Mouse (Mus musculus) adrenal gland (tissue): ENCODE data around the gene 1300017J02Rik.

Experiments
- intact Hi-C: fragments of 180-260 bp; cut with DNase I; formaldehyde crosslinking; loops from one replicate; pipeline ENCODE4 v1.15.1; 2025

1300017J02Rik gene

GRCm38 (mm10) chr9:103274819-103275218, 30.1 kb downstream of the 1300017J02Rik start:
- intact Hi-C loops, result no loop called here

DNA sequence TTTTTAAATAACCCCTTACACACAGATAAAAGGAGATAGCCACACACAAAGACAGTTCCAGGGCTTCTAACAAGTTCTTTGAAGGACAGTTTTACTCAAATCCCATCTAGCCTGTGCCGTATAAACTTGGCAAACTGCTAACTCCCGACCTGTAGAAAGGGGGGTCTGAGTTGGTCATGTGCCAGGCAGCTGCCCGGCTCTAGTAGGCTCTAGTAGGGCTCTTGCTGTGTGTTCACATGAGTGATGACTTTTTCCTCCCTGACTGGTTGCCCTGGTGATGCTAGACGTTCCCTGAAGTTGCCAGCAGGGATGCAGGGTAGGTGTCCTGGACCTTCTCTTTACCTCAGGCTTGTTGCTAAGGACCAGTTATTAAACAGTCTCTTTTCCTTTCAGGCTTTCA, 33.8 kb downstream of the 1300017J02Rik start:
- intact Hi-C loops, result no loop called here

- intact Hi-C loops, result no loop called here
Observed at GRCm38 (mm10) chr9:103265778-103266177, 39.1 kb downstream of the 1300017J02Rik start.

DNA sequence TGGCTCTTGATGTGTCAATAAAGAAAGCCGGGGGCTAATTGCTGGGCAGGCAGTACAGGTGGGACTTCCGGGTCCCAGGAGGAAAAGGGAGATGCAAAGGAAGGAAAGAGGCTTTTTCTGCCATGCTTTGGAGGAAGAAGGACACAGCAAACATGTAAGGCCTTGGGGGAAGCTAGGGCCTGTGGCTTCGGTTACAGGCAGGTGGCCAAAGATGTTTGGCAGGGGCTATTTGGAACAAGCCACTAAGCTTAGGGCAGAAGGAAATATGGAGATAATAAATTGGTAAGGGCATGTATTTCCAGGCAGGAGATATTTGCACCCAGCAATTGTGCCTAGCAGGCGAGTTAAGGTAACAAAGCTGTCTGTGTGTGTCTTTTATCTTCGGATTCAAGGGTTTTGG, 52.0 kb downstream of the 1300017J02Rik start:
- intact Hi-C loops, result no loop called here

GRCm38 (mm10) chr9:103248618-103249017, 56.3 kb downstream of the 1300017J02Rik start:
- intact Hi-C loops, result no loop called here

DNA sequence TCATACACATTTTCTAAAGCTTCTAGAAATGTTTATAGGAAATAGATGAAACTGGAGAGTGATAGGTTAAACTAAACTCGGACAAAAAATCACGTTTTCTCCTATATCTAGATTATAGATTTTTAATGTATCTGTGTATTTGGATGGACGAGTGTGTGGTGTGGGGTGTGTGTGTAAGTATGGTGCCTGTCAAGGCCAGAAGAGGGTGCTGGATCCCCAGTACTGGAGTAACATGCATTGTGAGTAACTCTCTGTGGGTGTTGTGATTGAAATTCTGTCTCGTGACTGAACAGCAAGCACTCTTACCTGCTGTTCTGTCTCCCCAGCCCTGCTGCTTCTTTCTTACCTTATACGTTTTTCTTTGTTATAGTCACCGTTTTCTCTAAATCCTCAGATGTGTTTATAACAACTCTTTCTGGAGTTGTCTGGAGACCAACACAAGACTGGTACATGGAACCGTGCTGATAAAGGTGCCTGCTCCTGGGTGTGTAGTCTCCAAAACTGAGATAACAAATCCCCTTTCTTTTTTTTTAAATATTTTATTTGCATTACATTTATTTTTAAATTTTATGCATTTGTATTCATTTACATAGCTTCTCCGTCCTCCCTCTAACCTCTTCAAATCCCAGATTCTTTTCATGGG, 58.2 kb downstream of the 1300017J02Rik start:
- intact Hi-C loops, result no loop called here

- intact Hi-C loops, result no loop called here
Observed at GRCm38 (mm10) chr9:103243640-103244039, 61.2 kb downstream of the 1300017J02Rik start.

GRCm38 (mm10) chr9:103241206-103241605, 63.7 kb downstream of the 1300017J02Rik start:
- intact Hi-C loops, result no loop called here

- intact Hi-C loops, result no loop called here
Observed at GRCm38 (mm10) chr9:103239471-103239870, 65.4 kb downstream of the 1300017J02Rik start.

DNA sequence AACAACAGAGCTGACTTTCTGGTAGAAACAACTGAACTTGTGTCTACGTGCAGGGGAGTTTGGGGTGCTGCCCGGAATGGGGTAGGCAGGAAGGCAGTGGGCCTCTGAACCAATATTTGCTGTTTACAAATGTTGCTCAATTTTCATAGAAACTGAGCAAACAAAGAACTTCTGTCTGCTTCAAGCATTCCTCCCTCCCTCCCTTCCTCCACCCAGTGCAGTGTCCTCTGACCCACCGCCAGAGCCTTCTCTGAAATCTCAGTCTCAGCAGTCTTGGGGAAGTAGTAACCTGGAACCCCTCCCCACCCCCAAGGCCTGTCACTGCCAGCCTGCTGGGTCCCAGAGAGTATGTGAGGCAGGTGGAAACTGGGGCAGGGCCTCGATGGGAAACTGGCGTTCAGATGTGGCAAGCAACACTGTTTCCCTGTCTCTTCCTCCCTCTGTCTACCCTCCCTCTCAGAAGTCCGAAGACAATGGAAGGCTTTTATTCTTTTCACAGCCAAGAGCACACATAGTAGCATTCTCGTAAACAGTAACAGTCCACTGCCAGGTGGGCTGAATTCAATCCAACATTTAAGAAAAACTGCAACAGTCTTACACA, 70.2 kb downstream of the 1300017J02Rik start:
- intact Hi-C loops, result no loop called here

GRCm38 (mm10) chr9:103234059-103234458, 70.8 kb downstream of the 1300017J02Rik start:
- intact Hi-C loops, result no loop called here

DNA sequence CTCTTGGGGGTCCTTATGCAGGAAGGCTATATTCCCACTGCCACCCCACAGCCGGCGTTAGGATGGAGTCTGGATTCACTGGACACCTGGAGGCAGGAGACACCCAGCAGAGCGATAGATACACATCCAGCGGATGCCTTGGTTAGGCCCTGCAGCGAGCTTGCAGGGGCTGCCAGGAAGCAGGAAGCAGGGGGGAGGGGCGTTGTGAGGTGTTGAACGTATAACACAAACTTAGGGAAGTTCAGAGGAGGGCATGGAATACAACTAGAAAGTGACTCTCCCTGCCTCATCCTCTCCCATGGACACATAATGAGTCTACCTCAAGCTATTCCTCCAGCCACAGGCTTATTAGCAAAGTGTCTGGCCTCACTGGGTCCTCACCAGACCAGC, 71.9 kb downstream of the 1300017J02Rik start:
- intact Hi-C loops, result no loop called here

DNA sequence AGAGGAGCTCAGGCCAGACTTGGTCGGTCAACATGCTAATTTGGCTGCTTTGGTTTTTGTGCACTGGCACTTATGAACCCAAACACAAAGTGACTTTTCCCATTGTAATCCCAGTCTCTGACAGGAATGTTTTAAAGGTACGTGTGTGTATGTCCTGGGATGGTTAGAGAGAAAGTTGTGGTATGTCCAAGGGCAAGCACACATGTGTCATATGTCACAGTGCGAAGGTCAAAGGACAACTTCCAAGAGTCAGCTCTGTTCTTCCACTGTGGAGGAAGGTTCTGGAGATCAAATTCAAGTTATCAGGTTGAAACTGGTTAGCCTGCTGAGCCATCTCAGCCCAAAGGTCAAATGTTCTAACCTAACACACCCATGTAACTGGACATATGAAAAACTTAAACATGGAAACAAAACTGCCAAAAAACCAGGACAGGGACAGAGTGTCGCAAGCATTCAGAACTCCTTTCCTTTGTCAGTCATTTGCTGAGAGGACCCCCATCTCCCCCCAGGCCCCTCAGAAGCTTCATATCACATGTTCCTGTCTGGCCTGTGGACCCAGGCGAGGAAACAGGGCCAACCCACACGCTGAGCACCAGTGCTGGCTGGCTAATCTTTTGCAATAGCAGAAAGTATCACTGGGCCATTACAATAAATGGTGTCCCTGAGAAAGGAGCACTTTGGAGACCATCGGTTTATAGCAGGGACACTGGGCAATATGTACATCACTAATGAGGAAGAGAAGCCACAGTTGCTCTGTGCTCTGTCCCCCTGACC, 72.5 kb downstream of the 1300017J02Rik start:
- intact Hi-C loops, result no loop called here

DNA sequence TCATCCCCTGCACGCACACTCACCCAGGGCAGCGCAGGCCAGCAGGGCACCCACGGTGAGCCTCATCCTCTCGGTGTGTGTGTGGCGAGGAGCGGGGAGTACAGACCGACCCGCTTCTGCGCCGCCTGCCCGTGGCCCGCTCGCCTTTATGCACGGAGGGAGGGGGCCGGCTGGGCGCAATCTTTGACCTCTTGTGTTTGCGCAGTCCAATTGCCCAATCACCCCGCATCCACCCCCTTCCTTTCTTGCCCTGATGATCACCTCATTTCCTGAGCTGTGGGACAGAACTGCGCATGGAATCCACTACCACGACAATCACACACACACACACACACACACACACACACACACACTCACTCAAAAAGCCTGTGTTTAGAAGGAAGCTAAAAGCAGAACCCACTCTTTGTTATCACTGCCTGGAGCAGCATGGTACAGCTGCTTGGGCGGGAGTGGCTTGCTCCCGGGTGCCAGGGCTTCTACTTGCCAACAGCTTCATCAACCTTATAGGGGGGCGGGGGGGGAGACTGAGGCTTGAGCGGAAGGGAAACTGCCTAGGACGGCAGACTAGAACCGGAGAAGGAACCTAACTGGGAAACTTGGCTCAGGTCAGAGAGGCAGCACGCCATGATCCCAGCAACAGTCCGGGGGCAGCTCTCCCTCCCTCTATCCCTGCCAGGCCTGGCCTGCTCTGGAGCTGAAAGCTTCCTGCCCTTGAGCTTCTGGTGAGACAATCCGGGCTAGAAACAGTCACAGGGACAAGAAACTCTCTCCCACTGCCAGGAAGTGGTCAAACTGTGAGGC, 74.5 kb downstream of the 1300017J02Rik start, which contains the start of the genes Gm20425 and Trf:
TSS of gene Gm20425 (minus strand) at position 157 of the 801 bp plus-strand sequence.
TSS of gene Trf (minus strand) at position 294 of the 801 bp plus-strand sequence.
- intact Hi-C loops, result no loop called here

DNA sequence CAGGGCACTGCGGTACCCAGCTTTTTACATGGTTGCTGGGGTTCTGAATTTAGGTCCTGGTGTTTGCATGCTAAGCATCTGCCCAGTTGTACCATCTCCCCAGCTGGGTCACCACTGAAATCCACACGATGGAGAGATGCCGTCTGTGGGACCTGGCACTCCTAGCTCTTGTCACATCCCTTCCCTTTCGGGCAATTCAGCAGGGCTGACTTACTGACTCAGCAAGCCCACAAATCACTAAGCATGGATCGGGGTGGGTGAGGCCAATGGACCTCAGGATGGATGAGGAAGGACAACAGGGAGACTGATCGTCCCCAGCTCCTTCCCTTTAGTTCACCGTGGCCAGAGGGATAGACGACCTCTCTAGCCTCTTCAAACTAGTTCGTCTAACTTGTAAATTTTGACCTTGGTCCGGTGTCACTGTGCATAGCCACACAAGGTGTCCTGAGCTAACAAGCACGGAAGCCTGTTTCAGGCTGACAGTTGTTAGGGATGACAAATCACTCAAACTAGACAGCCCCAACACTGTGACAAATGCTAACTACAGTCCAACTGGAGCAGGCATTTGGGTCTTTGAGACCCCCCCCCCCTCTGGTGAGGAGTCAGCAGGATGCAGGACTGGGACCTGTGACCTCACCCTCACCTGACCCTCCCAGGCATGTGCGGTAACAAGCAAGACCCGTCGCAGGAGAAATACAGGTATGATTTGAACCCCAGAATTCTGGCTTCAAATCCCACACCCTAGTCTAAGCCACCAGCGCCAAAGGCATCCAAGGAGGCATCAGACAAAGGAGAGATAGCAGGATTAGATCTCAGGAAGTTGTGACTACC, 75.6 kb downstream of the 1300017J02Rik start:
- intact Hi-C loops, result no loop called here

GRCm38 (mm10) chr9:103228370-103229003, 76.4 kb downstream of the 1300017J02Rik start:
- intact Hi-C loops, result no loop called here

DNA sequence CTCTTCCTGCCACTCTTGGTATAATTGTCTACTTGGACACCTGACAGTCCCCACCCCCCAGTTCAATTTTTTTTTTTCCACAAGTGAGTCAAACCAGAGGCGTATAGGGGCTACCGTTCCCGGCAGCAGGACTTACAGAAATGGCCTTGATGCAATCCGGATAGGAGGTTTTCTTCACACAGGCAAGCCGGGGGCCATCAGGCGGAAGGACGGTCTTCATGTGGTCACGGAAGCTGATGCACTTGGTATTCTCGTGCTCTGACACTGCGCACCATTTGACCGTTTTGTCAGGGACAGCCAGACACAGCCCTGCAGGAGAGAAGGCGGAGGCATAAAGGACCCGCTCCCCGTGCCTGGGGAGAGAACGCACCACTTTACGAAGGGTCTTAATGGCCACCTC, 77.1 kb downstream of the 1300017J02Rik start:
- intact Hi-C loops, result no loop called here

GRCm38 (mm10) chr9:103226806-103227205, 78.1 kb downstream of the 1300017J02Rik start:
- intact Hi-C loops, result no loop called here

- intact Hi-C loops, result loop anchor here (1.0 kb wide), 1 partner anchor 77 kb away; no protein-coding TSS in a partner anchor
Observed at GRCm38 (mm10) chr9:103225464-103225863, 79.4 kb downstream of the 1300017J02Rik start.

- intact Hi-C loops, result loop anchor here (1.0 kb wide), 1 partner anchor 78 kb away; no protein-coding TSS in a partner anchor
Observed at GRCm38 (mm10) chr9:103224721-103225120, 80.2 kb downstream of the 1300017J02Rik start.
